Mouse (Mus musculus) monocyte, adult 5-6 weeks (primary cell): ENCODE data around the gene Cadm1. TPM values are rescaled to one million over a fixed set of nuclear protein-coding genes. Genes with fewer than 3 reads are reported as not detected.

Source experiments
- ATAC-seq: fragments of 153-309, 156-312 bp; replicated peaks from 2 replicates; pipeline ENCODE4 v1.8.0; 2017; ENCODE audit warnings: mild to moderate bottlenecking; ENCODE audit not compliant: low TSS enrichment, insufficient number of reproducible peaks, severe bottlenecking, poor library complexity, low FRiP score
- total RNA-seq: library from RNA; stranded (forward); fragments of 200-1000, 200-491, 200-594 nt; gene quantifications from 3 replicates; pipeline ENCODE4 v1.2.3, GENCODE M21; 2017

The Cadm1 gene
- total RNA-seq, 1 experiment from 2014 or later: 1.3 TPM

- ATAC-seq: no peak
Measured at GRCm38 (mm10) chr9:47758320-47758719, 228.3 kb downstream of the Cadm1 start.

GRCm38 (mm10) chr9:47759807-47760206 lies 229.8 kb downstream of the Cadm1 start:
- no peak for ATAC-seq

DNA sequence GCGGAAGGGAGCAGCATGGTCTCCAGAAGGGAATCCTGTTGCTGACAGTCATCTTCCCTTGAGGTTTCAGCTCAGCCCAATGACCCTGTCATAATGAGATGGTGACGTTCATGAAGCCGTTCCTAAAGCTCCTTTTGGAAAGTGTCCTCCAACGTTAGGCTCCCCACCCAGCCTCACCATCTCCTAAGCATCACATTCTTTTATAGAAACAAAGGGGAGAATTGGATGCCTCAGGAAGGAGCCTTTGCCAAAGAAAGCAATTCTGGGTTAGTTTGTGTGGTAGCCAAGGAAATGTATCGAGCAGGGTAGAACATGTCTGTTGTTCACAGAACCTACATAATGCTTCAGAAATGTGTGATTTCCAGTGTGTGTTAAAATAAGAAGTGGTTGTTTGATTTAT lies 231.6 kb downstream of the Cadm1 start:
- ATAC-seq: no peak

GRCm38 (mm10) chr9:47762913-47763312 lies 232.9 kb downstream of the Cadm1 start:
- ATAC-seq: no peak

DNA sequence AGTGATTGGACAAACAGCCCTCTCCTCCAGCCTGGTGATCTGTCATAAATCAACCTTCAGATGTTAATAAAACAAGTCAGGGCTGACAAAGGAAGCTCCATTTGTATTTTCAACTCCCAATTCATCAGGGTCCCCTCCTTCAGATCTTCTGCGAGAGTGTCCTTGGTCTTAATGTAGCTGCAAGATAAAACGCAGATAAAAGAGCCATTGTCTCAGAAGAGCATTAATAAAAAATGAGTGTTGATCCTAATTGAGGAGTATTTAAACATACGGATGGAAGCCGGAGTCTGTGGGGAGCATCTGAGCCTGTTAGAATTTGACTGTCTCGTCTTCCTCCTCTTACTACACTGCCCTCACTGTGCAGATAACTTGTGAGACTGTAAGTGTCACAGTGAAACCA lies 234.9 kb downstream of the Cadm1 start:
- ATAC-seq: no peak

DNA sequence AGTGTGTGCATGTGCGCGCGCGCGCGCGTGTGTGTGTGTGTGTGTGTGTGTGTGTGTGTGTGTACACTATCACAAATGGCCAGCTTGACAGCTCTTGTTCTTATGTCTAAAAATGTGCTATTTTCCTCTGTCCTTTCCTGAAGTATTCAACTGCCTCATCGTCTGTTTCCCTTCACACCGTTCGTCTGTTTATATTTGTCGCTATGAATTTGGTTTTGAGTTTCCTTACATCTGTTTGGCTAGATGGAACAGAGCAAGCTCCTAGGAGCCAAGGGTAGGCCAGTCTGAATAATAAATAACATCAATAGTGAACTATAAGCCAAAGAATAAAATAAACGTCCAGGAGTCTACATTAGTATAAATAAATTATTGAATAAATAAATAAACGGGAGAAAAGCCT lies 235.3 kb downstream of the Cadm1 start:
- ATAC-seq: no peak

- no peak for ATAC-seq
Measured at GRCm38 (mm10) chr9:47766342-47766741, 236.4 kb downstream of the Cadm1 start.

- no peak for ATAC-seq
Measured at GRCm38 (mm10) chr9:47770836-47771235, 240.9 kb downstream of the Cadm1 start.

- ATAC-seq: no peak
Measured at GRCm38 (mm10) chr9:47771953-47772352, 242.0 kb downstream of the Cadm1 start.

GRCm38 (mm10) chr9:47772750-47773149 lies 242.8 kb downstream of the Cadm1 start:
- peak; percentile 53 for ATAC-seq

GRCm38 (mm10) chr9:47776941-47777919 lies 247.3 kb downstream of the Cadm1 start:
- ATAC-seq: no peak

GRCm38 (mm10) chr9:47778438-47778837 lies 248.5 kb downstream of the Cadm1 start:
- ATAC-seq: no peak

DNA sequence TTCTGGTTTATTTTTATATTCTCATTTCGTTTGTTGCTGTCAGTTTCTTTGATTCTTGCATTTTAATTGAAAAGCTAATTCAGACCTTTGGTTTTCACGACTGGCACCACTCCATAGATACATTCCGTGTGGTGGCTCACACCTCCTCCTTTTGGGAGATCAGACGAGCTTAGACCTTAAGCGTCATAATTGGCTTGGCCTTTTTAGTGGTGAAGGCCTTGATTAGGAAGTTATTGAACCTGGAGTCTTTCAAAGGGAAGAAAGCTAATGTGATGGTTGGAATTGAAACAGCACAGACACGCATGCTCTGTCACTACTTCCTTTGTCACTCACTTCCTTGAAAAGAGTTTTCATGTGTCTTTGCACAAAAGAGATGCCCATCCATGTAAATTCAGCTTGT lies 249.3 kb downstream of the Cadm1 start:
- no peak for ATAC-seq

DNA sequence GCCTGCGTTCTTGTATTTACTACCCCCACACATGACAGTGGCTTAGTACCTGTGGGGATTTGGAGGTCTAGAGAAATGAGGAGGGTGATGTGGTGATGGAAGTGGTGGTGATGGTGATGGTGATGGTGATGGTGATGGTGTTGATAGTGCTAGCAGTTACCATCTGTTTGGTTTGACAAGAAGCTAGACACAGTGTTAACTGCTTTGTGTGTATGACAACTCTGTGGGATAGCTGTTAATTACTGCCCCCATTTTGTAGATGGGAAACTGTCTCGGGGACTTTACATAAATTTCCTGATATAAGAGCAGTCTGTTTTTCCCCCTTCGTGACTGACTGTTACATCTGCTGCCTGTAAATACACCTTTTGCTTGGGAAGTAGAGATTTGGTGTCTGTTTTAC lies 256.7 kb downstream of the Cadm1 start:
- no peak for ATAC-seq

DNA sequence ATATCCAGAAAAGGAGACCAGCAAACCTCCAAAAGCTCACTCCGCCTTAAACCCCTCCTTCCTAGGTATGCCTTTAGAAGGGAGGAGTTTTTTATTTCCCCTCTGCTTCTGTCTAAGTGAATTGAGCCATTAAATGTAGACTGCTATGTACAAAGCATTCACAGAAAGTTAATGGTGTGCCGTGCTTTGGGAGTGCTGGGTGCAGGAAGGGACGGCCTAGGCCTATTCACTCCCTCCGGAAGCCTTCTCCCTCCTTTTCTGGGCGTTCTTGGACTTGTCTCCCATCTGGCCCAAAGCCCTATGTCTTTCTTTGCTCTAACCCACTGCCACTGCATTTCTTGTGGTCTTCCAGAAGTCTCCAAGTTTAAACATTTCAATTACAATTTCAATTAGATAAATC lies 268.5 kb downstream of the Cadm1 start:
- no peak for ATAC-seq

- no peak for ATAC-seq
Measured at GRCm38 (mm10) chr9:47801242-47801641, 271.3 kb downstream of the Cadm1 start.

- no peak for ATAC-seq
Measured at GRCm38 (mm10) chr9:47802527-47802926, 272.6 kb downstream of the Cadm1 start.

GRCm38 (mm10) chr9:47803531-47804105 lies 273.6 kb downstream of the Cadm1 start:
- no peak for ATAC-seq

DNA sequence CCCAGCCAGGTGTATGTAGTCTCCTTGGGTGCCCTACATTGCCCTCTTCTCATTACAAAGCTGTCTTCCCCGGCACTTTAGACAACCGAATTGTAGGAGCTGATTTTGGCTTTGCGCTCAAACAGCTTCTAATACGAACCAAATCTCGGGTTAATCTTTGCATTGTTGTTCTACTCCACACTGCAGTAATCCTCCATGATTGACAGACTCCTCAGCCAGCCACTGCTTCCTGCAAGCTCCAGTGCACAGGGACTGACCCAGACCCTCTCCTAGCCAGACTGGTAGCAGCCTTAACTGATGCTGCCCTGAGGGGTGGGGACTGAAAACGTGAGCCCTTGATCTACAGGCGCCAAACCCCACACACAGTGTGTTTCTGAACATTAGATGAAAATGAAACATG lies 275.7 kb downstream of the Cadm1 start:
- no peak for ATAC-seq

- no peak for ATAC-seq
Measured at GRCm38 (mm10) chr9:47825668-47826067, 295.7 kb downstream of the Cadm1 start.
